Mouse (Mus musculus) heart, postnatal 36 days (tissue): ENCODE data around the gene Mgat4c. TPM values are rescaled to one million over a fixed set of nuclear protein-coding genes. Genes with fewer than 3 reads are reported as not detected.
A peak's percentile ranks its signal among the peaks of the same experiment; 100 is the strongest.
"Not testable (repeated sequence)": the region's sequence is repeated elsewhere in the genome, so short reads cannot be mapped to it uniquely, and the experiment has no call there.

Source experiments
- DNase-seq, 2 experiments: peaks; one replicate each; pipeline ENCODE4 v3.0.0; 2021 to 2022
- intact Hi-C: fragments of 180-260 bp; cut with DNase I; formaldehyde crosslinking; loops from one replicate; pipeline ENCODE4 v1.15.1; 2025
- total RNA-seq, 2 experiments: library from RNA; stranded (reverse); gene quantifications; 2 replicates each; pipeline ENCODE4 v1.2.3; 2021

The Mgat4c gene
- total RNA-seq, 2 experiments from 2014 or later = not detected

DNA sequence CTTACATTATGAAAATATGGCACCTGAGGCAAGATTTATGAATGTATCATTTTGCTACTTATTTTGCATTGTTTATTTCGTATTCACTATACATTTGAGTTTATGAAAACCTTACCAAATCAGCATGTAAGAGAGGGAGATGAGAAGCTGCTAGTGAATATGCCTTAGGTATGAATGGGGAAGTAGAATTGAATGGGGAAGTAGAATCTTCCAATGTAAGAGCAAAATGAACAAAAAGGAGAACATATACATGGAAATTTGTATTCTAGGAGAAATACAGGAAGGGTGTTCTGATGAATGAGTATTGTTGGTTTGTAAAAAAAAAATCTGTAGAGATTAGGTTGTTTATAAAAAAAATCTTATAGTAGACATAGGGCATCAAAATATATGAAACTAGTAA lies 441.9 kb downstream of the Mgat4c start:
- no peak for DNase-seq
- intact Hi-C loops = no loop called here

DNA sequence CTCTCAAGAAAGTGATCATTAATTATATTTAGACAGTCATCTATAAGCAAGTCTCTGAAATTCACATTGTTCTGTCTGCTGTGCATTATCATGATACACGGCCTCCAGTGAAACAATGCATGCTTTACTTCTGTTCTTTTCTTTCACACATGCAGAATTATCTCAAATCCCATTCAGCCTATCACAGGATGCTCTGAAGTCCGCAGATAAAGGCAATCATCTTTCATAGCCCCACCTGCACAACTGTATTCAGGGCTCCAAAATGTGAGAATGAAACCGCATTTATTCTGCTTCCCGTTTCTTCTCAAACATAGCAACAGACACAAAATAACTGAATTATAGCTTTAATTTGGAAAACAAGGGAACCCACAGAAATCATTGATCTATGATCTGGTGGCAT lies 446.1 kb downstream of the Mgat4c start:
- no peak for DNase-seq
- intact Hi-C loops = no loop called here

DNA sequence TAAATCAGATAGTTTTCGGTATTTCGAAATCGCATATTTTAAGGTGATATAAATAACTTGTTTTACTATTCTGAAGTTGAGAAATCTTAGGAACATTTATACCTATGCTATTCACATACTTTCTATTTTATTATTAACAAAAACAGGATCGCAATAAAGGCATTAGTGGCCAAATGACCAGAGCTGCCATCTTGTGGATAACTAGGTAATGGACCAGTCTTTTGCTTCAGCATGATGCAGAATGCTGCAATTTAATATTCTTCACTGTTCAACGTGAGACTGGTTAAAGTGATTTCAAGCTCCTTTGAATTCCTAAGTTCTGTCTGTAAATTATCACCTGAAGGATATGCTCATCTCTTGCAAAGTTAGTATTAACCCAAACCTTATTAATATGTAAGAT lies 473.6 kb downstream of the Mgat4c start:
- DNase-seq = no peak
- intact Hi-C loops = no loop called here

DNA sequence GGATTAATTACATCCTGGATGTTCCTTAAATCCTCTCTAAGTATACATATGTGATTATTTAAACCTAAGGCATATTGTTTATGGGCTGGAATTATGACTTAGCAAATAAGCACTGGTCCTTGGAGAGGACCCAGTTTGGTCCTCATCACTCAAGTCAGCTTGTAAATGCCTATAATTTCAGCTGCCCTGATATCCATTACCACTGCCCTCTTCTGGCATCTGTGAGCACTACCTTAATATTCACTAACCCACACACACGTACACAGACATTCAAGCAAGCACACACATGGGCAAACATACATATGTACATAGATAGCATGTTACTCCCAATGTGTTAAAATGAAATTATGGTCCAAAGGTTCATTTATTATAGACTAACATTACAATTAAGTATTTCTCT lies 474.6 kb downstream of the Mgat4c start:
- no peak for DNase-seq
- intact Hi-C loops = no loop called here

DNA sequence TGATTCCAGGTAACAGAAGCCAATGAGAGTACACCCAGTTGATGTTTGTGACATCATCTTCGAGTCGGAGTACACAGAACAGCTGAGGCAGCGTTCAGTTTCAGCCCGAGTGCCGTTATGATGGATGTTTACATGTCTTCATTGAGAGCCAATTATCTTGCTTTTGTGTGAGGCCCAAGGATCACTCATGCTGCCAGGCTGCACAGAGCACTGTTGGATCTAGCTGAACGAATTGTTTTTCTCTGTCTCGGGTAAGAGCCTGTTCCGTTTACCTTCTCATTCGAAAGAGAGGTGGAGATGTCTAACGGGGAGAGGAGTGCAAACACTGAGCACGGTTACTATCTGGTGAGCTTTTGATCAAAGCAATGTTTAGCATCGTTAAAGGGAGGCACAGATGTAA lies 477.5 kb downstream of the Mgat4c start:
- no peak for DNase-seq
- intact Hi-C loops = no loop called here

DNA sequence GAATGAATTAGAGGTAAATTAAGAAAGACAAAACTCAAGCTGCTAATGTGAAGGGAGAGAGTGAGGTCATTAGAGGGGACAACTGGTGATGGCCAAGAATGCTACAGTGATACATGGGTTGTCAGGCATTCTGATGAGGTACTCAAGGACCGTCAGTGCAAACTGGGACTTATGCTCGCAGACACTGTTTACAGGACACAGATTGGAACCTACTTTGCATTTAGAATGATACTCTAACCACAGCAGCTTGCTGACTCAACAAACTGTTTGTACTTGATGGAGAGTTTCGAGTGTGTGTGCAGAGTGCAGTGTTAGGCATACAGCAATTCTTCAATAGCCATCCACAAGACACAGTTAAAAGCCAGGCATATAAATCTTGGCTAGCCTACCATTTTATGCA lies 503.4 kb downstream of the Mgat4c start:
- DNase-seq = no peak
- intact Hi-C loops = no loop called here

DNA sequence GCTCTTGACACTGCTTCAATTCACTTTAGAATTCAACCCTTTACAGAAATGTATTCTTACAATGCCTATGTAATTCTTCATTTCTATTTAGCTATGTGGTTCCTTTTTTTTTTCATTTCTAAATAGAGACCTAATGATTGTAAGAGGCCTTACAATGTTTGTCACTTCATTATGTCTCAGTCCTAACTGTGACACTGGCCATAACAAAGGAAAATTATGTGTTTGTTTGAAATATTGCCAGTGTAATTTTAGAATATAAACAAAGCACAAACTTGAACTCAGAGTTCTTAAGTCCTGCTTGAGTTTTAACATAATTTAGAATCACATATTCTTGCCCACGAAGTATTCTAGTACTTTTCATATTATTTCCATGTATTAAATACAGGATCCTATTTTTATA lies 510.4 kb downstream of the Mgat4c start:
- no peak for DNase-seq
- intact Hi-C loops = no loop called here

DNA sequence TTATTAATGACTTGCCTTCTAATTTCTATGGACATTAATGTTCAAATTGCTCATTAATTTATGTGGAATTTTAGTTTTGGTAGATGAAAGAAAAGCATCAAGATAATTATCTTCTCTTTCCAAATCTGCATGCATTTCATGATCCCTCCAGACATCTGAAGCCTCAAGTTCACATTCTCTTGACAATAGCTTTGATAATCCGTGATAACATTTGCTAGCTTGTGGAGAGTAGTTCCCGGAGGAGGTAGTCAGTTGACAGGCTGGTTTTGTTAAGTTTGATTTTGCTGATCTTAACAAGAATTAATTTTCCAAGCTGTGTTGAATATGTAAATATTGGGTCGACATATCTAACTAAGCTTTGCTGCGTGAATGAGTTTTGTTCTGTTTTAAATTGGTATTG lies 515.6 kb downstream of the Mgat4c start:
- no peak for DNase-seq
- intact Hi-C loops = no loop called here

DNA sequence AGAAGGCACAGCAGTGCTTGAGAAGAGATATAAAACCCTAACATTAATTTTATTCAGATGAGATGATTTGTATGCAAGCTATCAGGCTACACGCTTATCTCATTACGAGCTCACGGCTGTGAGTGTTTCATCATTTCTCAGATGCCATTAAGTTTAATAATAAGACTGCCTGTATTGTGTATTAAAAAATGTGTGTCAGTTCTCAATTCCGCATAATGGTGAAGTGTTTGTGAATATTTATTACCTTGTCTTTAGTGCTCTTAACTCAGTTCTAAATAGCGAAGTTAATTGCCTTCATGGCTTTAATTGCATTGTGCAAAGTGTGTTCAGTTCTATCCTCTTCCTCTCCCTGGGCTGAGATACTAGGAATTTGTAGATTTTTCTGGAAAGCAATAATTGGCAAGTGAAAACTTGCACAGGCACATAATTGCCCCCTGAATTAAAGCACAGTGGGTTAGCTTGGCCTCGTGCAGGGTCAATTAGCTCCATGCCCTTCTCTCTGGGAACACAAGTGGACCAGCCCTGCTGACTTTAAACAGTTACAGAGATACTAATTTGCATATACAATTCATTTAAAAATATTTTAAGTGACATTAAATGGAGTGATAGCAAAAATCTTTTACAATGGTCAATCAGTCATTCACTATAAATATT lies 557.4 kb downstream of the Mgat4c start:
- intact Hi-C loops = no loop called here
- no peak for DNase-seq

DNA sequence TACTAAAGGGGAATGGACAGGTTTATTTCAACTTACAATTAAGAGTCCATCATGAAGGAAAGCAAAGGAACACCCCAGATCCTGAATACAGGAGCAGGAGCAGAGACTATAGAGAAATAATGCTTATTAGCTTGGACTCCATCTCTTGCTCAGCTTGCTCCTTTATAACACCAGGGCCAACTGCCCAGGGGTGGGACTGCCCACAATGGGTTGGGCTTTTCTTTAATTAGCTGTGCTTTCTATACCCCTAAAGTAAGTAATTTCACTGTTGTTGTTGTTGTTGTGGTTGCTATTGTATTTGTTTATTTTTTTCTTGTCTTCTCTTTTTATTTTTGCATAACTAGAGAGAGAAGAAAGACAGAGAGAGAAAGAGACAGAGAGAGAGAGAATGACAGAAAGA lies 562.6 kb downstream of the Mgat4c start:
- intact Hi-C loops = no loop called here
- no peak for DNase-seq

DNA sequence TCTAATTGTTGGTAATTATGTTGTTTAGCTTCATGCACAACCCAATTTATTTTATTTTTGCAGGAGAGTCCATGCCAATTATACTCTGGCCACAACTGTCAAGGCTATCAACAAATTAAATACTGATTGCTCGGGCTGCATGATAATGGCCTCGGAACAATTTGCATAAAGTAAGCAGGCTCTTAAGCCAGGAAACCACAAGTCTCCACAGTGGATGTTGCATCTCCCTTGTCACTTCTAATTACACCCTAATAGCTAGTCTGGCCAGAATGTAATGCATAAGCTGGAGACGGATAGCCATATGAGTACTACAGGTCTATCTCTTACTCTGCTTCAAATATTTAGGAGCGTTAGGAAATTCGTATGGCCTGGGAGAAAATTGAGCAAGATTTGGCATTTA lies 563.3 kb downstream of the Mgat4c start:
- no peak for DNase-seq
- intact Hi-C loops = no loop called here

DNA sequence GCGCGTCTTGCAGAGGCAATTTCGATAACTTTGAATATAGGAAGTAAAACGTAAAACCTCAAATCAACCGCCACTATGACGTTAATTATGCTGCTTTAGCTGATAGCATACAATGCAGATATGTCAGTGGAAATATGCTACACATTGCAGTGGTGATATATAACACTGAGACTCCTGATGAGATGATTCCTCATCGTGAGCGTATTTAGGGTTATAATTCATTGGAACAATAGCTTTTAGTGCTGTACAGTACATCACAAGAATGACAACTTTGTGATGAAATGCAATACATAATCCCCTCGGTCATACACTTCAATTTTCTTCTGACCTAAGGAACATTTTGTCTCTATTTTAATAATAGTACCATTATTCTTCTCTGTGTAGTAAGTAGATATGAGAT lies 564.0 kb downstream of the Mgat4c start:
- DNase-seq = no peak
- intact Hi-C loops = no loop called here

DNA sequence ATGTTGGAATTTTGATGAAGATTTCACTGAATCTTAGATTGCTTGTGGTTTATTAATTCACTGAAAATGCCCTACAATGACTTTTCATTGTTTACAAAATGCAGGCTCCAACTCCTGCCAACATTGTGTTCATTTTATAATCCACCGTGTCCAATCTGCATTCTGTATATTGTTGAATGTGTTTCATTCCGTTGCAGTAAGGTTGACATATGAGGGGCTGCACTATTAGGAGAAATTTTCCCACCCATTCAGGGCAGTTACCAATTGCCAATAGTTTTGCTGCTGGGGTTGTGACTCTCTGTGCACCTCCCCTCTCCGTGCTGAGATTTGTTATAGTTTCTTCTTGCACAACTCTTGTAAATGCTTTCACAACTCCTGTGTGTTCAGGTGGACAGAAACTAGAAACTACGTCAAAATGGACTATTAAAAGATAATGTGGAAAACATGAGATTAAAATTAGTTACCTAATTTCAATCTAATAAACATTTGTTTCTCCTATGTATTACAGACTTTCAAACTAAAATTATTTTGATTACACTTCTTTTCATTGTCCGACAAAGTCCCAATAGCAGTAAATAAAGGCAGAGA lies 627.7 kb downstream of the Mgat4c start:
- no peak for DNase-seq
- intact Hi-C loops = no loop called here

DNA sequence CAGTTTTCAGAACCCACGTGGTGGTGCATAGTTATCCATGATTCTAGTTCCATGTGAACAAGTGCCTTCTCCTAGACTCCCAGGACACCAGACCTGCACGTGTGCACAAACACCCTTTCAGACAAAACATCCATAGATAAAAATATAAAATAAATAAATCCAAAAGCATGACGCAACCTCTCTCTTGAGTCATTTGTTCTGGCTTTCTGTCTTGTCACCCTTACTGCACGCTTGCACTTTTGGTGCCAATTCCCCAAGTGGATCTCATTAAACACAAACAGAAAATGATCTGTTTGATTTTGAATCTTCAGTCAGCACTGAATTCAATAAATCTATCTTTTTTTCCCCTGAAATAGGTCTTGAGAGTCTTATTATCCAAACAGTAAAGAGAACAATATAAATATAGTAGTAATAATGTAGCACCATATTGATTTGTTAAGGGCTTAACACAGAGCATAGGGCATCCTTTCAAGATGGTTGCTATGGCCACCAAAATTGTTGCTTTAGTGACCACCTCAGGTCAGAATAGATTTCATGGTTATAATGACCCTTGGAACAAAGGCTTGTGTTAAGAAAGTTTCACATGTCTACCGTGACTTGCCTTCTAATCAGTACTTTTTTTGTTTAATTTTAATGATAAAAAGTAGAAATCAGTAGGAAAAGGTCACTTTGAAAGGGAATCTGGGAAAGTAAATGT lies 684.5 kb downstream of the Mgat4c start:
- intact Hi-C loops = no loop called here
- DNase-seq = no peak

DNA sequence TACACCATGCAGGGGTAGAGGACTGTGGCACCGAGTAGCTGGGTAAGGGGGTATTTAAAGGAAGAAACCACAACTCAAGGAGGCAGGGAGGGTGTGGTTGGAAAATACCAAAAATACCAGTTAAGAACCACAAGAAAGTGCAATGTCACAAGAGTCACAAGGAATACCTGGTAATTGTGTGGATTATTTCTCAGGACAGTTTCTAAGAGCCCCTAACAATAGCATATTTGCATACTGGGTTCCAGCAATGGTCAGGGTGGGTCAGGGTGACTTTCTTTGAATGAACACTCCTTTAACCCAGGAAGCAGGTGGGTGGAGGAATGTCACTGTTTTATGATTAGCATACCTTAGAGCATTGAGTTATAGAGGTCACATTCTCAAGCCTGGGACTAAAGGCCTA lies 689.3 kb downstream of the Mgat4c start:
- intact Hi-C loops = no loop called here
- DNase-seq = no peak

DNA sequence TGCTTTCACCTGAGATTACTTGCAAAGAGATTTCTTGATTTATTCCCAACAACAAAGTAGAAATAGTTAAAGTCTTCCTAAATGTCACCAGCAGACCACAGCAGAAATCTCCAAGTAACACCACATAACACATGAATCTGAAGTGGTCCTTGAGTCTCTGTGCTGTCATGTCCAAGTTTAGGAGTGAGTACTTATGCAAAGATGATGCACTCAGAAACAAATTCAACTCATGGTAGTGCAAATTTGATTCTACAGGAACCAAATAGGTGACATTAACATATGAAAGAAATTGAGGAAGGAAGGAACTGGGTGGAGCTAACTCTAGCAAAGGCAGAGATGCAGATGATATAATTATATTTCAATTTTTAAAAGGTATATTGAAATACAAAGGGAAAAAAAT lies 690.8 kb downstream of the Mgat4c start:
- intact Hi-C loops = no loop called here
- DNase-seq = no peak

DNA sequence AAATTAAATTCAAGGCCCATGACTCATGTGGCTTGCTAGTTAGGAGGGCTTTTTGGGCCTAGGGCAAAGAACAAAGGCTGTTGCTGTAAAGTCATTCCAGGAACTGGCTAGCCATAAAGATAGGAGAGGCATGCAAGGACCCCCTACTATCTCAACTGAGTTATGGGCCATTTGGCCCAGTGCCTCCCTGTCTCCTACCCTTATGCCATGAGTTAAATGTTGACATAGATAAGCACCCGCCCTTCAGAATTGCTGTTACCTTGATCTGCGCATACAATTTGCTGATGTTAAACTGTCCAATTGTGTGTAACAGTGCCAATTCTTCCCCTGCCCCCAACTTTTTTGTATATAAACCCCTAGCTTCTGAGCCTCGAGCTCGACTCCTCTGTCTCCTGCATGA lies 692.8 kb downstream of the Mgat4c start:
- no peak for DNase-seq
- intact Hi-C loops = no loop called here

DNA sequence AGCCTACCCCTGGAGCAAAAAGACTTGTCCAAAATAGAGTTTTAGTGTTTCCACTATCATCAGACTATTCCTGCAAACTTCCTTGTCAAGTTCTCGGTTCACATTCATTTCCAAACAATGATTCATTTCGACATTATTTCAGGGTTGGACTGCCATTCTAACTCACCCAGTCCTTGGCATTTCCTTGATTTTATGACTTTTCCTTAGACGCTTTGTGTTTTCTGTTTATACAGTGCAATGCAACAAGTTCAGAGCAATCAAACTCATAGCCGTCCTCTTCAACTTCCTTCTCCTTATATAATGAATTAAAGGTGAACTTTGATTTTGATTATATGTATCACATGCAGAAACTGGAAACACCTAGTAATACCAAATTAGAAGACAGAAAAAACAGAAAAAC lies 696.1 kb downstream of the Mgat4c start:
- no peak for DNase-seq
- intact Hi-C loops = no loop called here

DNA sequence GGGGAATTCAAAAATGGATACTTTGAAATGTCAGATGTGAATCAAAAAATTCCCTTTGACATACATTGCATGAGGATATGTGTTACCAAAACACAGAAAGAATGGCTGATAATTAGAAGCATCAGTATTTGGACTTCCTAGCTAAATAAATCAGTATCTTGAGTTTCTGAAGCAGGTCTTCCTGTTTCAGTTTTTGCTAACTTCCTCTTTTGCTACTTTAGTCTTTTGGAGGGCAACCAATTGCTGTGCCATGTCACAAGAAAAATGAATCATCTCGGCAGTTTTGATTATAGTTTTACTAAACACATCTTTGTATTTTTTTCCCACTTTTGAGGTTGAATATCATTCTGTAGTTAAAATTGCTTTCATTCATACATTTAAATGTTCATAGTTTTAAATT lies 707.9 kb downstream of the Mgat4c start:
- intact Hi-C loops = no loop called here
- DNase-seq = no peak

DNA sequence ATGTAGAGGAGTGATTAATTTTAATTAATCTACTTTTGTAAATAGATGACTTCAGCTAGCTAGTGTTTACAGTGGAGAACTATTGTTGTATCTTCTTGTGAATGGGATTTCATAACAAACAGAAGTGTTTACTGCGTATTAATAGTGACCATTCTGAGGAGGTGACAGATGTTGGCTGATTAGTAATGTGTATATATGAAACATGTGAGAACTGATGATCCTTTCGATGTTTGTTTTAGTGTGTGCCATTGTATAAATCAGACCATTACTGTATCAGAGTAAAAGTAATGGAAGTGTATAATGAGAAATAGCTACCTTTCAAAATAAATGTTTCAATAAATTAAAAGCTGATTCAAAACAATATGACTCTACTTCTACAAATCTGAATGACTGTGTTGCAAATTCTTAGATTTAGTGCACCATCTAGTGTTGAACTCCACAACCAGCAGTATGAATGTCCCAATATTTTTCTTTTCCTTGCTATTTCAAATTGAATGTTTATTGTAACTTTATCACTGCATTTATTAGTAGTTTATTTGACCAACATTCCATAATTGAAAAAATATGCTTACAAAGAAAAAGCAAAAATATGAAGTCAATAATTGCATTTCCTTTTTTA lies 736.5 kb downstream of the Mgat4c start:
- intact Hi-C loops = loop anchor here (5.0 kb wide), 1 partner anchor 1790 kb away; no protein-coding TSS in a partner anchor
- DNase-seq = no peak

DNA sequence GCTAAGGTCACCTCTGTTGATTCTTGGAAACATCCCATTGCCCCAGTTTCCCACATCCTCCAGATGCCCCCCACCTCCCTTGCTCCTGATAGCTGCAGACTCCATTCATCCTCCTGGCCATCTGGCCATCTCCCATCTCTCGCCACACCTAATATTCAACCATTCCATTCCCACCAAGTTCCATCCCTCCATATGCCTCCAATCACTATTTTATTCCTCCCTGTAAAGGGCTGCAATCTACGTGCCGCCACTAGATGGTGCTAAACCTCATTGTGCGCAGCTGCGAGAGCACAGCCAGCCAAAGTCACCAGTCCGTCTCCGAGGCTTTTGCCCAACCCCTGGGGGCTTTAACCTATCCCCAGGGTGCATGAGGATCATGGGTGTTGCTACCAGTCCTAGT lies 753.8 kb downstream of the Mgat4c start:
- intact Hi-C loops = not testable (repeated sequence)
- peak in 1 of 2 experiments; percentile 41 for DNase-seq

DNA sequence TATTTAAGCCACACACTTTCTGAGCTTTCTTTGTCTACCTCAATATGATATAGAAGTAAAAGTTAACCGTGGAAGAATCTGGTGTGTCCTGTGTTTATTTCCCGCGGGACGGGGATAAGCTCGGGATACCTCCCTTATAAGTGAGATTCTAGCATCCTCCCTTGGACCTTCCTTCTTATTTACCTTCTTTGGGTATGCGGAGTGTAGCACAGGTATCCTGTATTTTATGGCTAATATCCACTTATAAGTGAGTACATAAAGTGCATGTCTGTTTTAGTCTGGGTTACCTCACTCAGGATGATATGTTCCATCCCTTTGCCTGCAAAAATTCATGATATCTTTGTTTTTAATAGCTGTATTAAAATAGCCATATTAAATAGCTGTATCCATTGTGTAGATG lies 754.2 kb downstream of the Mgat4c start:
- intact Hi-C loops, DNase-seq: not testable (repeated sequence)
